Comparison of ENCODE assay signal across 15 mouse cellular contexts in genomic region chr4:106581865-106582204, GRCm38 (mm10). TPM values are rescaled to one million over a fixed set of nuclear protein-coding genes. Genes with fewer than 3 reads are reported as not detected.
A peak's percentile ranks its signal among the peaks of the same experiment; 100 is the strongest.
DNase-seq lines count a peak whose midpoint lies in the region; ATAC-seq and TF ChIP-seq lines count a peak whose summit lies in the region.
"Had no signal": no experiment of that assay in that cellular context is flagged by ENCODE, and none has a peak within 500 bp of the region (broad histone marks: within the 10 kb centered on the region; RNA-seq: fewer than 3 reads in every experiment).

No protein-coding gene starts in this region.

- DNase-seq in gastrocnemius, adult 2 months = no peak
- DNase-seq in gastrocnemius, postnatal 4 days (ENCODE audit: low spot score in 2 of 2) = no peak
- peak in 1 of 2 experiments; percentile 43 for DNase-seq in left cerebral cortex, adult 2 months (ENCODE audit: extremely low spot score in 1 of 2, low spot score in 2 of 2)
- no peak for DNase-seq in left cerebral cortex, adult 11 months (ENCODE audit: low spot score)
- DNase-seq in ES-E14 (ENCODE audit: low read depth, low spot score) (no peak), adipocyte (ENCODE audit: low spot score) (no peak)
- DNase-seq in liver, embryonic 14.5 days (ENCODE audit: low read depth in 3 of 3, low spot score in 3 of 3) = no peak
- DNase-seq: cerebellum, postnatal 10 days had no signal

- H3K4me1 ChIP-seq in ES-E14 (ENCODE audit: control insufficient read depth in 2 of 2, insufficient read depth in 2 of 2, low read length in 2 of 2, poor library complexity in 1 of 2) = peaks cover 7 to 32% of the 10 kb centered on the region in 2 experiments; a peak in 3 of 4 replicates
- peaks cover 35 to 44% of the 10 kb centered on the region in 2 experiments for H3K4me1 ChIP-seq in liver, embryonic 14.5 days (replicated peaks; ENCODE audit: control insufficient read depth in 2 of 2, insufficient read depth in 2 of 2, low read length in 1 of 2)
- H3K4me1 ChIP-seq: forebrain, embryonic 15.5 days; neural tube, embryonic 15.5 days had no signal

- H3K9ac ChIP-seq in ES-E14 (ENCODE audit: insufficient read depth, low read depth, low read length, poor library complexity, severe bottlenecking) = no peak overlapping the region
- peak overlapping the region; percentile 55 for H3K9ac ChIP-seq in liver, embryonic 14.5 days (replicated peaks)
- H3K9ac ChIP-seq: forebrain, embryonic 15.5 days; neural tube, embryonic 15.5 days had no signal

- no peak for TF ChIP-seq EP300 in liver, embryonic 14.5 days (IDR thresholded peaks at IDR 0.05; ENCODE audit: low read depth)

- peaks cover 75% of the 10 kb centered on the region for H3K36me3 ChIP-seq in ES-E14 (ENCODE audit: control insufficient read depth, insufficient read depth, low read length, poor library complexity, severe bottlenecking)
- H3K36me3 ChIP-seq in liver, embryonic 14.5 days (replicated peaks; ENCODE audit: control insufficient read depth, insufficient read depth, low read depth) = peaks cover 40% of the 10 kb centered on the region

- no peak for ATAC-seq in liver, embryonic 14.5 days (ENCODE audit: insufficient read depth)
- no peak for ATAC-seq in monocyte, adult 5-6 weeks (replicated peaks; ENCODE audit: insufficient number of reproducible peaks, low FRiP score, low TSS enrichment, poor library complexity, severe bottlenecking)
- ATAC-seq: forebrain, embryonic 15.5 days had no signal

- intact Hi-C loops in gastrocnemius, adult 2 months (cut with DNase I) = no loop called here
- intact Hi-C loops in left cerebral cortex, adult 2 months (cut with DNase I) = no loop called here

- H3K27ac ChIP-seq in gastrocnemius, adult 2 months = peak overlapping the region; percentile 63
- peak overlapping the region; percentile 69 for H3K27ac ChIP-seq in left cerebral cortex, adult 2 months
- H3K27ac ChIP-seq in ES-E14 (ENCODE audit: insufficient read depth, low read depth, low read length, poor library complexity, severe bottlenecking) = peak overlapping the region; percentile 19; the same call in 1 of the 2 replicates
- H3K27ac ChIP-seq in liver, embryonic 14.5 days = peak overlapping the region; percentile 97
- H3K27ac ChIP-seq: forebrain, embryonic 15.5 days; macrophage; neural tube, embryonic 15.5 days had no signal

- WGBS in liver, embryonic 14.5 days (ENCODE audit: insufficient replicate concordance) = 79% methylated on average over 15 of the region's 15 CpGs

- in situ Hi-C loops in ES-E14 (cut with MboI; ENCODE audit: low sequenced_read_pairs in 2 of 2, unreplicated experiment in 2 of 2) = no loop called here

- no peak for TF ChIP-seq CTCF in gastrocnemius, adult 2 months (IDR thresholded peaks at IDR 0.05)
- TF ChIP-seq CTCF in left cerebral cortex, adult 2 months (IDR thresholded peaks at IDR 0.05) = no peak
- no peak for TF ChIP-seq CTCF in liver, embryonic 14.5 days (IDR thresholded peaks at IDR 0.05; ENCODE audit: low read depth)

- H3K9me3 ChIP-seq in ES-E14 (ENCODE audit: control insufficient read depth, insufficient read depth, low read depth, low read length) = no peaks in the 10 kb centered on the region
- no peaks in the 10 kb centered on the region for H3K9me3 ChIP-seq in liver, embryonic 14.5 days (ENCODE audit: control insufficient read depth, low read length)
- H3K9me3 ChIP-seq: forebrain, embryonic 15.5 days; neural tube, embryonic 15.5 days had no signal

- peak overlapping the region; percentile 66 for H3K4me2 ChIP-seq in liver, embryonic 14.5 days (ENCODE audit: low read depth)
- H3K4me2 ChIP-seq: forebrain, embryonic 15.5 days; neural tube, embryonic 15.5 days had no signal

- H3K4me3 ChIP-seq in gastrocnemius, adult 2 months = no peak overlapping the region; the same call in 1 of the 2 replicates
- H3K4me3 ChIP-seq in left cerebral cortex, adult 2 months = peak overlapping the region; percentile 27
- H3K4me3 ChIP-seq in ES-E14 (ENCODE audit: insufficient read depth in 1 of 2, low read depth in 1 of 2, low read length in 2 of 2, poor library complexity in 1 of 2, severe bottlenecking in 1 of 2) = no peak overlapping the region
- H3K4me3 ChIP-seq in liver, embryonic 14.5 days (ENCODE audit: insufficient read depth in 1 of 2, low read depth in 2 of 2, low read length in 2 of 2) = peak overlapping the region; percentile 32 to 40
- H3K4me3 ChIP-seq: forebrain, embryonic 15.5 days; neural tube, embryonic 15.5 days had no signal

- H3K27me3 ChIP-seq in liver, embryonic 14.5 days (ENCODE audit: control insufficient read depth, insufficient read depth, low read length) = no peaks in the 10 kb centered on the region
- H3K27me3 ChIP-seq: forebrain, embryonic 15.5 days; neural tube, embryonic 15.5 days had no signal

TF ChIP-seq in ES-E14, 5 proteins besides CTCF, POLR2A, EP300 and RAD21:
- TF ChIP-seq CHD2 (IDR thresholded peaks at IDR 0.05; ENCODE audit: low read depth, low read length) = no peak

RNA-seq across cellular contexts. Expression of gene Dhcr24, which starts 21.0 kb away (rescaled TPM):
- total RNA-seq in gastrocnemius, adult 2 months (2021) = 1 to 10 TPM; 1.5 to 4.7 TPM
- 10 to 100 TPM; 36.0 to 45.6 TPM for total RNA-seq in gastrocnemius, postnatal 4 days (2021)
- 10 to 100 TPM; 85.5 to 87.4 TPM for total RNA-seq in left cerebral cortex, adult 2 months (2021)
- total RNA-seq in ES-E14 (2012; rRNA removed) = 223 and 321 TPM in 2 replicates
- polyA plus RNA-seq in liver, embryonic 14.5 days (2012; rRNA removed) = 52.8 and 53.2 TPM in 2 replicates
- 20.5 and 25.3 TPM in 2 replicates for polyA plus RNA-seq in liver, embryonic 14.5 days (2014; fragmentation: Nextera tagmentation; extraction: Ambion mirVana)
- 2.5 to 7.5 TPM (median 3.2 TPM) in 3 replicates for total RNA-seq in monocyte, adult 5-6 weeks (2017)

RNA-seq across cellular contexts. Expression of gene Lexm, which starts 35.2 kb away (rescaled TPM):
- not detected for total RNA-seq in gastrocnemius, adult 2 months (2021)
- total RNA-seq in gastrocnemius, postnatal 4 days (2021) = not detected
- under 1 TPM in 1 of 2 experiments, not detected in 1; 0.21 TPM for total RNA-seq in left cerebral cortex, adult 2 months (2021)
- 2.1 and 2.9 TPM in 2 replicates for total RNA-seq in ES-E14 (2012; rRNA removed)
- polyA plus RNA-seq in liver, embryonic 14.5 days (2012; rRNA removed) = 0.10 TPM in 1 of 2 replicates, not detected in the other
- polyA plus RNA-seq in liver, embryonic 14.5 days (2014; fragmentation: Nextera tagmentation; extraction: Ambion mirVana) = not detected in 2 replicates
- not detected in 3 replicates for total RNA-seq in monocyte, adult 5-6 weeks (2017)
- total RNA-seq: adrenal gland, adult 18-20 months; layer of hippocampus, postnatal 14 days had no signal
- polyA plus RNA-seq: embryonic facial prominence, embryonic 14.5 days; forebrain, embryonic 15.5 days; macrophage; neural tube, embryonic 15.5 days had no signal

RNA-seq across cellular contexts. Expression of gene Ttc22, which starts 40.4 kb away (rescaled TPM):
- total RNA-seq in gastrocnemius, adult 2 months (2021) = not detected
- total RNA-seq in gastrocnemius, postnatal 4 days (2021) = under 1 TPM; 0.29 to 0.44 TPM
- under 1 TPM; 0.98 to 1.00 TPM for total RNA-seq in left cerebral cortex, adult 2 months (2021)
- total RNA-seq in ES-E14 (2012; rRNA removed) = 0.09 and 0.16 TPM in 2 replicates
- polyA plus RNA-seq in liver, embryonic 14.5 days (2012; rRNA removed) = 0.02 and 0.13 TPM in 2 replicates
- polyA plus RNA-seq in liver, embryonic 14.5 days (2014; fragmentation: Nextera tagmentation; extraction: Ambion mirVana) = 0.06 TPM in 1 of 2 replicates, not detected in the other
- total RNA-seq in monocyte, adult 5-6 weeks (2017) = not detected in 3 replicates
- polyA plus RNA-seq: macrophage had no signal

Comparison
In these comparisons a context has a peak if more than half of its experiments do, and no peak if none do; other contexts are left out.
1. H3K27ac ChIP-seq: peak in every context shown above with its lines; median percentile 97 in liver, embryonic 14.5 days; 69 in left cerebral cortex, adult 2 months; 63 in gastrocnemius, adult 2 months; 19 in ES-E14.
2. H3K4me3 ChIP-seq: peak in left cerebral cortex, adult 2 months (single experiment) and liver, embryonic 14.5 days (2 of 2); none in gastrocnemius, adult 2 months (single experiment) and ES-E14 (0 of 2).